In the genomic region with DNA sequence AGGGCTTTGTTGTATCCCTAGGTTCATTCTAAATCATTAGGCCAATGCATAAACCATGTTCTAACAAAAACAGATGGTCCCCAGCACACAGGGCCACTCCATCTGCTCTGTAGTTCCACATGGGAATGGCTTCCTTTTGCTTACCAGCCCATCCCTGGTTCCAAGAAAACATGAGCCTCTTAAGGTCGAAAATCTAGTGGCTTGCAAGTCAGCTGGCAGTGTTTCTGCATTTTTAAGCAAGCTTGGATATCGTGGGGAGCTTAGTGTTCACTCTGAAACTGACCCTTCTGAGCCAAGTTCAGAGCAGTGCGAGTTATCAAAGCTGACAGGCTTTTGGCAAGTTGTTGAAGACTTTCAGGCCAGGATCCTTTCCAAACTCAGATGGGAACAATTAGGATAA, we compare ENCODE assay signal across 8 mouse cellular contexts.
A peak's percentile ranks its signal among the peaks of the same experiment; 100 is the strongest.
DNase-seq lines count a peak whose midpoint lies in the region; ATAC-seq and TF ChIP-seq lines count a peak whose summit lies in the region.

No protein-coding gene starts in this region.

- TF ChIP-seq POLR2A in liver, adult 2 months (IDR thresholded peaks at IDR 0.05; ENCODE audit: extremely low read depth, insufficient read depth, low read length), result no peak

- no peak overlapping the region for H3K27ac ChIP-seq in liver, adult 2 months (replicated peaks; ENCODE audit: insufficient read depth, low read depth, low read length)
- H3K27ac ChIP-seq in liver, embryonic 11.5 days (ENCODE audit: low read depth, low read length), result no peak overlapping the region
- H3K27ac ChIP-seq in hindbrain, embryonic 14.5 days, result no peak overlapping the region

- no peak overlapping the region for H3K9ac ChIP-seq in liver, adult 2 months (ENCODE audit: low read depth, low read length)
- no peak overlapping the region for H3K9ac ChIP-seq in liver, embryonic 11.5 days (ENCODE audit: low read depth, low read length)
- no peak overlapping the region for H3K9ac ChIP-seq in hindbrain, embryonic 14.5 days

- peak; percentile 61 for DNase-seq in liver, adult 2 months (ENCODE audit: extremely low read depth, low read depth, low spot score)
- no peak for DNase-seq in liver, embryonic 11.5 days (ENCODE audit: low spot score)
- peak; percentile 91 for DNase-seq in fibroblast of lung, adult 2 months (ENCODE audit: low read depth)
- peak; percentile 52 for DNase-seq in hindbrain, embryonic 14.5 days (ENCODE audit: low spot score)
- DNase-seq in layer of hippocampus, adult 9-11 months, result peak; percentile 48
- peak; percentile 17 for DNase-seq in retina, embryonic 14.5 days (ENCODE audit: low spot score)
- no peak for DNase-seq in thymus, postnatal 0 days (ENCODE audit: low spot score)
- DNase-seq in MN1 (ENCODE audit: low spot score), result no peak

- no peaks in the 10 kb centered on the region for H3K9me3 ChIP-seq in liver, embryonic 11.5 days (ENCODE audit: control insufficient read depth, low read length)
- no peaks in the 10 kb centered on the region for H3K9me3 ChIP-seq in hindbrain, embryonic 14.5 days (ENCODE audit: control insufficient read depth, low read length)

- no peaks in the 10 kb centered on the region for H3K36me3 ChIP-seq in liver, adult 2 months (ENCODE audit: control insufficient read depth, insufficient read depth, low read length)
- H3K36me3 ChIP-seq in liver, embryonic 11.5 days (ENCODE audit: control insufficient read depth, insufficient read depth, low read length), result no peaks in the 10 kb centered on the region
- no peaks in the 10 kb centered on the region for H3K36me3 ChIP-seq in hindbrain, embryonic 14.5 days (replicated peaks; ENCODE audit: control insufficient read depth, insufficient read depth)

- H3K4me3 ChIP-seq in liver, adult 2 months (ENCODE audit: insufficient read depth, low read depth, low read length), result no peak overlapping the region
- no peak overlapping the region for H3K4me3 ChIP-seq in liver, embryonic 11.5 days (ENCODE audit: low read depth, low read length)
- H3K4me3 ChIP-seq in hindbrain, embryonic 14.5 days (replicated peaks; ENCODE audit: low read length), result no peak overlapping the region

- no peaks in the 10 kb centered on the region for H3K27me3 ChIP-seq in liver, adult 2 months (ENCODE audit: control insufficient read depth, insufficient read depth, low read length)
- H3K27me3 ChIP-seq in liver, embryonic 11.5 days (replicated peaks; ENCODE audit: control insufficient read depth, insufficient read depth, low read length), result no peaks in the 10 kb centered on the region
- no peaks in the 10 kb centered on the region for H3K27me3 ChIP-seq in hindbrain, embryonic 14.5 days (ENCODE audit: control insufficient read depth, insufficient read depth, low read length)

- no peak for ATAC-seq in liver, embryonic 11.5 days (replicated peaks; ENCODE audit: low FRiP score)
- peak; percentile 76 for ATAC-seq in hindbrain, embryonic 14.5 days (ENCODE audit: low FRiP score)

- H3K4me1 ChIP-seq in liver, adult 2 months (ENCODE audit: control insufficient read depth, insufficient read depth, low read length), result no peaks in the 10 kb centered on the region
- no peaks in the 10 kb centered on the region for H3K4me1 ChIP-seq in liver, embryonic 11.5 days (replicated peaks; ENCODE audit: control insufficient read depth, insufficient read depth, low read length)
- no peaks in the 10 kb centered on the region for H3K4me1 ChIP-seq in hindbrain, embryonic 14.5 days (replicated peaks; ENCODE audit: control insufficient read depth, insufficient read depth, low read length)

- WGBS in liver, adult 2 months, result 58% methylated on average over 3 of the region's 3 CpGs
- WGBS in liver, embryonic 11.5 days, result 41% methylated on average over 3 of the region's 3 CpGs
- whole genome bisulfite sequencing in hindbrain, embryonic 14.5 days, result 44% methylated on average over 3 of the region's 3 CpGs

- TF ChIP-seq CTCF in liver, adult 2 months (IDR thresholded peaks at IDR 0.05; ENCODE audit: low read depth, low read length), result no peak

- no peaks in the 10 kb centered on the region for H3K79me2 ChIP-seq in liver, adult 2 months (ENCODE audit: control insufficient read depth, insufficient read depth, low read length)

- H3K4me2 ChIP-seq in liver, embryonic 11.5 days, result no peak overlapping the region
- no peak overlapping the region for H3K4me2 ChIP-seq in hindbrain, embryonic 14.5 days (replicated peaks)

Comparison
In these comparisons a context has a peak if more than half of its experiments do, and no peak if none do; other contexts are left out.
1. DNase-seq: peak in liver, adult 2 months (single experiment), fibroblast of lung, adult 2 months (single experiment), hindbrain, embryonic 14.5 days (single experiment), layer of hippocampus, adult 9-11 months (single experiment) and retina, embryonic 14.5 days (single experiment); none in liver, embryonic 11.5 days (single experiment), thymus, postnatal 0 days (single experiment) and MN1 (single experiment).